Mouse (Mus musculus): Measurements from ENCODE around the gene Rassf1. TPM values are rescaled to one million over a fixed set of nuclear protein-coding genes. Genes with fewer than 3 reads are reported as not detected.

The Rassf1 gene
- polyA plus RNA-seq, 1 experiment from 2014 or later: 55.3 TPM

GRCm38 (mm10) chr9:107611456-107612190 is 60.3 kb downstream of the Rassf1 start:
- Histone ChIP-seq H3K36me3 (ENCODE audit: control insufficient read depth, insufficient read depth) (peaks cover 19% of the 10 kb centered on the region), H3K4me1 (ENCODE audit: control insufficient read depth, insufficient read depth, low read length) (peaks cover 53% of the 10 kb centered on the region), H3K4me2 (ENCODE audit: low read depth, low read length) (peak overlapping the region; percentile 85), H3K9me3 (replicated peaks; ENCODE audit: control insufficient read depth, low read length) (no peaks in the 10 kb centered on the region), H3K27ac (ENCODE audit: low read length) (peak overlapping the region; percentile 94), H3K27me3 (ENCODE audit: control insufficient read depth, insufficient read depth, low read length) (no peaks in the 10 kb centered on the region), H3K9ac (ENCODE audit: low read length) (peak overlapping the region; percentile 89), H3K4me3 (ENCODE audit: low read length) (peak overlapping the region; percentile 54)
- ATAC-seq (replicated peaks; ENCODE audit: extremely low read depth, insufficient read depth, low FRiP score): 0 out of 2 replicates have a peak, but pooled peaks have one; percentile 2
- 49% methylated on average over 6 of the region's 6 CpGs for WGBS

Other genes with a start within 250 kb of the Rassf1 start
- gene Hemk1, start 213.2 kb upstream of the Rassf1 start, polyA plus RNA-seq (2015; fragmentation: Nextera tagmentation; extraction: Ambion mirVana): 10.2 and 14.4 TPM in 2 replicates
- 1.2 and 1.5 TPM in 2 replicates for gene 6430571L13Rik, start 211.0 kb upstream of the Rassf1 start, polyA plus RNA-seq (2015; fragmentation: Nextera tagmentation; extraction: Ambion mirVana)
- 2.2 and 2.6 TPM in 2 replicates for gene Cacna2d2, start 151.9 kb upstream of the Rassf1 start, polyA plus RNA-seq (2015; fragmentation: Nextera tagmentation; extraction: Ambion mirVana)
- 31.3 and 32.9 TPM in 2 replicates for gene Tmem115, start 17.6 kb upstream of the Rassf1 start, polyA plus RNA-seq (2015; fragmentation: Nextera tagmentation; extraction: Ambion mirVana)
- 17.7 and 18.5 TPM in 2 replicates for gene Cyb561d2, start 9.4 kb upstream of the Rassf1 start, polyA plus RNA-seq (2015; fragmentation: Nextera tagmentation; extraction: Ambion mirVana)
- gene Nprl2, start 9.3 kb upstream of the Rassf1 start, polyA plus RNA-seq (2015; fragmentation: Nextera tagmentation; extraction: Ambion mirVana): 32.4 and 33.3 TPM in 2 replicates
- 1.7 and 2.5 TPM in 2 replicates for gene Zmynd10, start 4.3 kb upstream of the Rassf1 start, polyA plus RNA-seq (2015; fragmentation: Nextera tagmentation; extraction: Ambion mirVana)
- gene Tusc2, start 11.7 kb downstream of the Rassf1 start, polyA plus RNA-seq (2015; fragmentation: Nextera tagmentation; extraction: Ambion mirVana): 44.3 and 44.7 TPM in 2 replicates
- 87.4 and 87.7 TPM in 2 replicates for gene Hyal2, start 16.4 kb downstream of the Rassf1 start, polyA plus RNA-seq (2015; fragmentation: Nextera tagmentation; extraction: Ambion mirVana)
- gene Hyal1, start 25.4 kb downstream of the Rassf1 start, polyA plus RNA-seq (2015; fragmentation: Nextera tagmentation; extraction: Ambion mirVana): 7.5 and 8.4 TPM in 2 replicates
- 15.1 and 19.2 TPM in 2 replicates for gene Naa80, start 27.3 kb downstream of the Rassf1 start, polyA plus RNA-seq (2015; fragmentation: Nextera tagmentation; extraction: Ambion mirVana)
- gene Hyal3, start 29.3 kb downstream of the Rassf1 start, polyA plus RNA-seq (2015; fragmentation: Nextera tagmentation; extraction: Ambion mirVana): 0.54 and 0.69 TPM in 2 replicates
- gene Ifrd2, start 36.1 kb downstream of the Rassf1 start, polyA plus RNA-seq (2015; fragmentation: Nextera tagmentation; extraction: Ambion mirVana): 45.7 and 46.5 TPM in 2 replicates
- 11.0 and 12.0 TPM in 2 replicates for gene Sema3b, start 57.7 kb downstream of the Rassf1 start, polyA plus RNA-seq (2015; fragmentation: Nextera tagmentation; extraction: Ambion mirVana)
- gene Gnai2, start 83.8 kb downstream of the Rassf1 start, polyA plus RNA-seq (2015; fragmentation: Nextera tagmentation; extraction: Ambion mirVana): 419 and 458 TPM in 2 replicates
- gene Slc38a3, start 118.0 kb downstream of the Rassf1 start, polyA plus RNA-seq (2015; fragmentation: Nextera tagmentation; extraction: Ambion mirVana): 3.3 and 3.9 TPM in 2 replicates
- gene Gnat1, start 128.2 kb downstream of the Rassf1 start, polyA plus RNA-seq (2015; fragmentation: Nextera tagmentation; extraction: Ambion mirVana): 0.39 TPM in 2 replicates
- 3.9 and 4.7 TPM in 2 replicates for gene Sema3f, start 158.9 kb downstream of the Rassf1 start, polyA plus RNA-seq (2015; fragmentation: Nextera tagmentation; extraction: Ambion mirVana)
- gene Rbm5, start 219.4 kb downstream of the Rassf1 start, polyA plus RNA-seq (2015; fragmentation: Nextera tagmentation; extraction: Ambion mirVana): 137 and 146 TPM in 2 replicates

Data from heart, embryonic 16.5 days (tissue).